Mouse (Mus musculus): ENCODE measurements around the gene Thnsl2.

DNA sequence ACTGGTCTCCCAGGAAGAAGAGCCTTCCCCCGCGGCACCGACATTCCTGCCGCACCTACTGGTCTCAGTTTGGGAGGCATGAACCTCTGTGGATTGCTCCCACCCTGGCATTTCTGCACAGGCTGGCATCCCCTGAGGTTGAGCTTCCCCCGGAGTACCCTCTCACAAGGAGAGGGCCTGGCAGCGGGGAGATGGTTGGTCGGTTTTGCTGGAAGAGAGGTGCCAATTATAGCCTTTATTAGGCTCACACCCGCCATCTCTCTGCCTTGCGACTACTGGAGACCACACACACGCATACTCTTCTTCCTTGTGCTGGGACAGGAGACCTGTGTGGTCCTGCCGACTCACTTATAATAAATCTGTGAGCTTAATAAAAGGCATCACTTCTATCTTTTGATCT is 62.2 kb downstream of the Thnsl2 start:
- TF ChIP-seq TCF3 (IDR thresholded peaks at IDR 0.05; ENCODE audit: insufficient read length, low read depth) (no peak), MYOD1 (IDR thresholded peaks at IDR 0.05; ENCODE audit: control insufficient read depth in 1 of 3, insufficient read length in 2 of 3, low read depth in 2 of 3) (no peak), REST (IDR thresholded peaks at IDR 0.05; ENCODE audit: insufficient read depth, insufficient read length) (no peak)

Data from myocyte (in vitro differentiated cells).